Mouse (Mus musculus) embryonic facial prominence, embryonic 14.5 days (tissue): ENCODE results near the gene Rere. TPM values are rescaled to one million over a fixed set of nuclear protein-coding genes. Genes with fewer than 3 reads are reported as not detected.
A peak's percentile ranks its signal among the peaks of the same experiment; 100 is the strongest.

ENCODE experiments used
- ATAC-seq: fragments of 200-750 bp; cut with Nextera tagmentation; 2 replicates; pipeline ENCODE4 v1.8.0; 2017; ENCODE audit warnings: low read depth, moderate number of reproducible peaks, moderate TSS enrichment
- DNase-seq: peaks from one replicate; pipeline ENCODE4 v3.0.0-alpha.2; 2015; ENCODE audit warnings: low spot score
- H3K27ac ChIP-seq: fragments of 300-500 bp; sonication (generic); replicated peaks from 2 replicates; pipeline ENCODE4 v1.5.1; 2014; ENCODE audit warnings: low read depth, mild to moderate bottlenecking, low read length, moderate library complexity
- H3K27me3 ChIP-seq: fragments of 300-500 bp; sonication (generic); replicated peaks from 2 replicates; pipeline ENCODE4 v1.6.1; 2014; ENCODE audit warnings: low read length; ENCODE audit not compliant: control insufficient read depth, insufficient read depth
- H3K36me3 ChIP-seq: fragments of 300-500 bp; sonication (generic); 2 replicates; pipeline ENCODE4 v1.6.1; 2014; ENCODE audit warnings: low read length, mixed read lengths; ENCODE audit not compliant: control insufficient read depth, insufficient read depth
- H3K4me1 ChIP-seq: fragments of 300-500 bp; sonication (generic); 2 replicates; pipeline ENCODE4 v1.6.1; 2014; ENCODE audit warnings: antibody characterized with exemption, low read length; ENCODE audit not compliant: control insufficient read depth, insufficient read depth
- H3K4me2 ChIP-seq: fragments of 300-500 bp; sonication (generic); 2 replicates; pipeline ENCODE4 v1.6.1; 2014; ENCODE audit warnings: low read depth, mild to moderate bottlenecking, low read length, moderate library complexity, mixed read lengths
- H3K4me3 ChIP-seq: fragments of 300-500 bp; sonication (generic); 2 replicates; pipeline ENCODE4 v1.5.1; 2014; ENCODE audit warnings: low read depth, mild to moderate bottlenecking, low read length
- H3K9ac ChIP-seq: fragments of 300-500 bp; sonication (generic); 2 replicates; pipeline ENCODE4 v1.6.1; 2014; ENCODE audit warnings: low read depth, mild to moderate bottlenecking, low read length, moderate library complexity, mixed read lengths
- H3K9me3 ChIP-seq: fragments of 300-500 bp; sonication (generic); 2 replicates; pipeline ENCODE4 v1.6.1; 2016; ENCODE audit warnings: low read length; ENCODE audit not compliant: control insufficient read depth
- WGBS: fragments of 180-500 bp; shearing (Covaris S2); extraction: QIAGEN DNeasy Blood & Tissue Kit; methylation state at CpG from one replicate; pipeline ENCODE4 v1.1.7; 2014; 5-methylcytosine and 5-hydroxymethylcytosine counted together
- polyA plus RNA-seq: library from polyadenylated mRNA; unstranded; fragments of >200 nt; fragmentation: Nextera tagmentation; extraction: Ambion mirVana; gene quantifications from 2 replicates; pipeline ENCODE4 v1.2.1, GENCODE M21; 2014

The Rere gene
- polyA plus RNA-seq, 1 experiment from 2014 or later, result 32.0 TPM

GRCm38 (mm10) chr4:150248917-150249316 lies 32.5 kb upstream of the Rere start:
- no peak for ATAC-seq
- Histone ChIP-seq H3K9me3 (no peaks in the 10 kb centered on the region), H3K9ac (no peak overlapping the region), H3K4me3 (no peak overlapping the region), H3K4me1 (peaks cover 6% of the 10 kb centered on the region; the same call in 1 of the 2 replicates), H3K36me3 (peaks cover 70% of the 10 kb centered on the region), H3K4me2 (no peak overlapping the region), H3K27me3 (no peaks in the 10 kb centered on the region), H3K27ac (no peak overlapping the region)
- 74% methylated on average over 5 of the region's 5 CpGs for WGBS
- DNase-seq, result no peak

GRCm38 (mm10) chr4:150249731-150250270 lies 31.6 kb upstream of the Rere start:
- WGBS, result 77% methylated on average over 5 of the region's 5 CpGs
- Histone ChIP-seq H3K36me3 (peaks cover 61% of the 10 kb centered on the region), H3K9ac (no peak overlapping the region), H3K4me1 (peaks cover 6% of the 10 kb centered on the region; the same call in 1 of the 2 replicates), H3K9me3 (no peaks in the 10 kb centered on the region), H3K4me3 (no peak overlapping the region), H3K27me3 (no peaks in the 10 kb centered on the region), H3K4me2 (no peak overlapping the region), H3K27ac (no peak overlapping the region)
- ATAC-seq (no peak), DNase-seq (no peak)

- Histone ChIP-seq H3K27me3 (no peaks in the 10 kb centered on the region), H3K4me1 (peaks cover 6% of the 10 kb centered on the region; the same call in 1 of the 2 replicates), H3K9me3 (no peaks in the 10 kb centered on the region), H3K9ac (no peak overlapping the region), H3K4me2 (no peak overlapping the region), H3K36me3 (peaks cover 51% of the 10 kb centered on the region), H3K4me3 (no peak overlapping the region), H3K27ac (peak overlapping the region; percentile 45)
- ATAC-seq, result peak; percentile 35
- 43% methylated on average over 18 of the region's 18 CpGs for WGBS
- DNase-seq, result peak; percentile 67
These were observed 30.7 kb upstream of the Rere start for GRCm38 (mm10) chr4:150250549-150251422.

GRCm38 (mm10) chr4:150254416-150254815 lies 27.0 kb upstream of the Rere start:
- no peaks in the 10 kb centered on the region for H3K9me3 ChIP-seq
- 63% methylated on average over 4 of the region's 4 CpGs for WGBS
- H3K36me3 ChIP-seq, result peaks cover 16% of the 10 kb centered on the region
- H3K27ac ChIP-seq, result no peak overlapping the region
- H3K4me3 ChIP-seq, result no peak overlapping the region
- DNase-seq, result no peak
- no peak for ATAC-seq
- H3K4me1 ChIP-seq, result peaks cover 11% of the 10 kb centered on the region
- no peak overlapping the region for H3K9ac ChIP-seq
- H3K4me2 ChIP-seq, result no peak overlapping the region
- H3K27me3 ChIP-seq, result no peaks in the 10 kb centered on the region

GRCm38 (mm10) chr4:150255181-150255580 lies 26.3 kb upstream of the Rere start:
- Histone ChIP-seq H3K4me3 (no peak overlapping the region), H3K27ac (no peak overlapping the region), H3K27me3 (no peaks in the 10 kb centered on the region), H3K9me3 (no peaks in the 10 kb centered on the region), H3K9ac (no peak overlapping the region), H3K4me1 (peaks cover 11% of the 10 kb centered on the region), H3K4me2 (no peak overlapping the region), H3K36me3 (peaks cover 9% of the 10 kb centered on the region; the same call in 1 of the 2 replicates)
- ATAC-seq (no peak), DNase-seq (no peak)
- WGBS, result 79% methylated on average over 7 of the region's 7 CpGs

GRCm38 (mm10) chr4:150257252-150258204 lies 23.9 kb upstream of the Rere start:
- H3K4me1 ChIP-seq, result peaks cover 5% of the 10 kb centered on the region; the same call in 1 of the 2 replicates
- H3K9ac ChIP-seq, result peak overlapping the region; percentile 46
- 46% methylated on average over 20 of the region's 20 CpGs for WGBS
- H3K9me3 ChIP-seq, result no peaks in the 10 kb centered on the region
- no peak overlapping the region for H3K4me2 ChIP-seq
- H3K27me3 ChIP-seq, result no peaks in the 10 kb centered on the region
- H3K4me3 ChIP-seq, result no peak overlapping the region
- DNase-seq (peak; percentile 87), ATAC-seq (peak; percentile 80)
- H3K27ac ChIP-seq, result no peak overlapping the region; the same call in 1 of the 2 replicates
- H3K36me3 ChIP-seq, result no peaks in the 10 kb centered on the region

GRCm38 (mm10) chr4:150258388-150258787 lies 23.1 kb upstream of the Rere start:
- Histone ChIP-seq H3K27me3 (no peaks in the 10 kb centered on the region), H3K9me3 (no peaks in the 10 kb centered on the region), H3K9ac (peak overlapping the region; percentile 46), H3K4me1 (peaks cover 5% of the 10 kb centered on the region; the same call in 1 of the 2 replicates), H3K4me3 (no peak overlapping the region), H3K4me2 (no peak overlapping the region), H3K36me3 (no peaks in the 10 kb centered on the region), H3K27ac (peak overlapping the region; percentile 46)
- no peak for DNase-seq
- 58% methylated on average over 14 of the region's 14 CpGs for WGBS
- 0 out of 2 replicates have a peak, but pooled peaks have one; percentile 10 for ATAC-seq

GRCm38 (mm10) chr4:150259577-150259976 lies 21.9 kb upstream of the Rere start:
- Histone ChIP-seq H3K4me1 (peaks cover 5% of the 10 kb centered on the region; the same call in 1 of the 2 replicates), H3K27me3 (no peaks in the 10 kb centered on the region), H3K9me3 (no peaks in the 10 kb centered on the region), H3K36me3 (no peaks in the 10 kb centered on the region), H3K4me2 (no peak overlapping the region), H3K9ac (no peak overlapping the region), H3K27ac (no peak overlapping the region), H3K4me3 (no peak overlapping the region)
- ATAC-seq (no peak), DNase-seq (no peak)
- WGBS, result 95% methylated on average over 7 of the region's 7 CpGs
